Mouse (Mus musculus): Measurements from ENCODE around the gene C2cd6.
A peak's percentile ranks its signal among the peaks of the same experiment; 100 is the strongest.

DNA sequence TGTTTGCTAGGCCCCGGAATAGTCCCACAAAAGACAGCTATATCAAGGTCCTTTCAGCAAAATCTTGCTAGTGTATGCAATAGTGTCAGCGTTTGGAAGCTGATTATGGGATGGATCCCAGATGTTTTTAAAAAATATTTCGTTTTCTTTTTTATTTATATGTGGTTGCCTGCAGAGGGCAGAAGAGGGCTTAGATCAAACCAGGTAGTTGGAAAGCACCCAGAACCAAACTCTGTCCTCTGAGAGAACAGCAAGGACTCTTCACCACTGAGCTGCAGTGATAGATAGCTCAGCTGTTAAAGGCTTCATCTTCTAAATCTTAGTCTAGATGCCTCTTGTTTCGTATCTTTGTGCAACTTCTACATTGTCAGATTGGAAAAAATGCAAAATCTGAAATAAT, 85.5 kb downstream of the C2cd6 start:
- peak; percentile 12 to 63; a peak in 2 of 4 replicates for TF ChIP-seq CTCF (conservative IDR thresholded peaks at IDR 0.05 in 1 of 2, IDR thresholded peaks at IDR 0.05 in 1 of 2; ENCODE audit: low read depth in 2 of 2, low read length in 2 of 2)
- no peak for TF ChIP-seq POLR2A (IDR thresholded peaks at IDR 0.05; ENCODE audit: low read depth, low read length)
- no peak for TF ChIP-seq ELF1 (IDR thresholded peaks at IDR 0.05; ENCODE audit: low read depth, low read length)
- no peak for TF ChIP-seq NRF1 (IDR thresholded peaks at IDR 0.05; ENCODE audit: low read depth, low read length)
- TF ChIP-seq IRF4 (IDR thresholded peaks at IDR 0.05; ENCODE audit: low read depth, low read length): no peak
- no peak for TF ChIP-seq KAT2A (IDR thresholded peaks at IDR 0.05; ENCODE audit: insufficient replicate concordance, low read length)
- no peak for TF ChIP-seq EP300 (IDR thresholded peaks at IDR 0.05; ENCODE audit: low read length)
- TF ChIP-seq USF2 (conservative IDR thresholded peaks at IDR 0.05; ENCODE audit: low read depth, low read length): no peak
- TF ChIP-seq ZNF384 (IDR thresholded peaks at IDR 0.05; ENCODE audit: low read depth, low read length): no peak
